Mouse (Mus musculus): ENCODE results near the gene A530016L24Rik.

The A530016L24Rik gene

GRCm38 (mm10) chr12:112489134-112489533, at the start of gene A530016L24Rik:
Gene A530016L24Rik, plus strand, starts transcription at chr12:112489448.
- DNase-seq = no peak

GRCm38 (mm10) chr12:112439993-112440392, 49.3 kb upstream of the A530016L24Rik start:
- no peak for DNase-seq

- DNase-seq = peak; percentile 42
Observed at GRCm38 (mm10) chr12:112449144-112449827, 40.0 kb upstream of the A530016L24Rik start.

- peak; percentile 51 for DNase-seq
Observed at GRCm38 (mm10) chr12:112449828-112450180, 39.4 kb upstream of the A530016L24Rik start.

GRCm38 (mm10) chr12:112450883-112451282, 38.4 kb upstream of the A530016L24Rik start:
- DNase-seq = peak; percentile 59

- no peak for DNase-seq
Observed at GRCm38 (mm10) chr12:112451381-112451780, 37.9 kb upstream of the A530016L24Rik start.

- no peak for DNase-seq
Observed at GRCm38 (mm10) chr12:112451826-112452225, 37.4 kb upstream of the A530016L24Rik start.

- DNase-seq = peak; percentile 38
Observed at GRCm38 (mm10) chr12:112456144-112456713, 33.0 kb upstream of the A530016L24Rik start.

GRCm38 (mm10) chr12:112457839-112458238, 31.4 kb upstream of the A530016L24Rik start:
- DNase-seq = no peak

GRCm38 (mm10) chr12:112462423-112462822, 26.8 kb upstream of the A530016L24Rik start:
- DNase-seq = no peak

- no peak for DNase-seq
Observed at GRCm38 (mm10) chr12:112463209-112463608, 26.0 kb upstream of the A530016L24Rik start.

- no peak for DNase-seq
Observed at GRCm38 (mm10) chr12:112463750-112464444, 25.4 kb upstream of the A530016L24Rik start.

GRCm38 (mm10) chr12:112464516-112464915, 24.7 kb upstream of the A530016L24Rik start:
- DNase-seq = no peak

GRCm38 (mm10) chr12:112465928-112466327, 23.3 kb upstream of the A530016L24Rik start:
- DNase-seq = no peak

GRCm38 (mm10) chr12:112467387-112467786, 21.9 kb upstream of the A530016L24Rik start:
- DNase-seq = no peak

- no peak for DNase-seq
Observed at GRCm38 (mm10) chr12:112469393-112469792, 19.9 kb upstream of the A530016L24Rik start.

- DNase-seq = no peak
Observed at GRCm38 (mm10) chr12:112470216-112470615, 19.0 kb upstream of the A530016L24Rik start.

- DNase-seq = peak; percentile 92
Observed at GRCm38 (mm10) chr12:112473777-112474176, 15.5 kb upstream of the A530016L24Rik start.

GRCm38 (mm10) chr12:112489535-112489934, 287 bp downstream of the A530016L24Rik start:
- DNase-seq = no peak

GRCm38 (mm10) chr12:112490444-112490939, 1.2 kb downstream of the A530016L24Rik start:
- DNase-seq = peak; percentile 67

GRCm38 (mm10) chr12:112496136-112496535, 6.9 kb downstream of the A530016L24Rik start:
- DNase-seq = no peak

GRCm38 (mm10) chr12:112497731-112498130, 8.5 kb downstream of the A530016L24Rik start:
- no peak for DNase-seq

GRCm38 (mm10) chr12:112498683-112499082, 9.4 kb downstream of the A530016L24Rik start:
- no peak for DNase-seq
